Mouse (Mus musculus): ENCODE measurements at regions not wholly inside any gene's neighbourhood (a gene's known extent, or its start where the extent isn't known, plus 50 kb on each side); places are given as distances from the start of the nearest gene placed in this dataset.
A peak's percentile ranks its signal among the peaks of the same experiment; 100 is the strongest.

DNA sequence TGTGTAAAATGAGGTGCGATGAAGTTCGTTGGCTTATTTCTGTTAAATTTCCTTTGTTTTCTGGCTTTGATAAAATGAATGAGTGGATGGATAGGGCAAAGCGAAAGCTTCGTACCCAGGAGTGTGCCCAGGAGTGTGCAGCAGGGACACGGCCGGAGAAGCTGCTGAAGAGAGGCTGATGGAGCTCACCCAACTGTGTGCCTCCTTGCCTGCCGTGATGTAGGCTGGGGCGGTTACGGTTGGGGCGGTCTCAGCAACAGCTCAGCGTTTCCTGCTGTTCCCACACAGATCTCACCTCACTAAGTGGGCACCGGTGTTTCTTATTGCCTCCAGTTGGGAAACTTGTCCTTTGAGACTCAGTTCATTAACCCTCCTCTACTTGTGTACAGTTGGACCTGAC, 208.2 kb upstream of the Ttc29 start:
- no peak for DNase-seq (ENCODE audit: low spot score in 2 of 2)

- DNase-seq (ENCODE audit: low spot score in 2 of 2) = no peak
These were observed 200.0 kb upstream of the Ttc29 start for GRCm38 (mm10) chr8:78013101-78013500.

GRCm38 (mm10) chr8:78018430-78019180, 194.5 kb upstream of the Ttc29 start:
- DNase-seq (ENCODE audit: low spot score in 2 of 2) = no peak

- DNase-seq (ENCODE audit: low spot score in 2 of 2) = no peak
These were observed 191.6 kb upstream of the Ttc29 start for GRCm38 (mm10) chr8:78021473-78021872.

- DNase-seq (ENCODE audit: low spot score in 2 of 2) = no peak
These were observed 190.1 kb upstream of the Ttc29 start for GRCm38 (mm10) chr8:78022986-78023385.

GRCm38 (mm10) chr8:78023467-78023866, 189.6 kb upstream of the Ttc29 start:
- DNase-seq (ENCODE audit: low spot score in 2 of 2) = no peak

DNA sequence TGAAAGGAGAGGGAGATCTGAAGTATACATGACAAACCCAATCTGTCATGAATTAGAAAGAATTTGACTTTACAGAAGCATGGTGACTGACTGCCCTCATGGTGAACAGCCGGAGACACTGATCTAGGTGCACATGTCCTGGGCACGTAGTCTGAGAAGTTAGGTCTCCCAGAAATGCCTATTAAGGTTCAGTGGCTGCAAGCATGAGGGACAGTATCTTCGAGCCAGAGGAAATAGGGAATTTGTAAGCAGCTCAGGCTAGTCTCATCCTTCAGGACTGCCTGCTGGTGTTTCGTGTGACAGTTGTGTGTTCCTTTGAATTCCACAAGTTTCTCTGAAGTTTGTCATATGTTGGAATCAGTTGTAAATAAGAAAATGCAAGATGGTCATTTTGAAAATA, 189.2 kb upstream of the Ttc29 start:
- no peak for DNase-seq (ENCODE audit: low spot score in 2 of 2)

- DNase-seq (ENCODE audit: low spot score in 2 of 2) = no peak
These were observed 188.1 kb upstream of the Ttc29 start for GRCm38 (mm10) chr8:78024964-78025363.

DNA sequence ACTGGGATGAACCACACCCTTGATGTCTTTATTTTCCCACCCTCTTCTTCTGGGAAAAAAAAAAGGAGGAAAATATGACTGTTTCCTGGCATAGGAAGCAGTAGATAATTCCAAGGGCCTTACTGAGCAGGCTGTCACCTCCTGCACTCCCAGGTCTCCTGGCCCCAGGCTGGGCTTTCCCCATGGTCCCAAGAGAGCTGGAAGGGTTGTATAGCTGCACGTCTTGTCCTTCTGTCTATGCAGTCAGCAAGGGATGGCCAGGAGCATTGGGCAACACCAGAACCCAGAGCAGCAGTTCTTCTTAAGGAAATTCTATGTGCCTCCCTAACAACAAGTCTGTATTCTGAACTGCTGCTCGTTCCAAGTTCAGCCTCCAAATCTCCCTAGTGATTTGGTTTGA, 185.7 kb upstream of the Ttc29 start:
- DNase-seq (ENCODE audit: low spot score in 2 of 2) = no peak

DNA sequence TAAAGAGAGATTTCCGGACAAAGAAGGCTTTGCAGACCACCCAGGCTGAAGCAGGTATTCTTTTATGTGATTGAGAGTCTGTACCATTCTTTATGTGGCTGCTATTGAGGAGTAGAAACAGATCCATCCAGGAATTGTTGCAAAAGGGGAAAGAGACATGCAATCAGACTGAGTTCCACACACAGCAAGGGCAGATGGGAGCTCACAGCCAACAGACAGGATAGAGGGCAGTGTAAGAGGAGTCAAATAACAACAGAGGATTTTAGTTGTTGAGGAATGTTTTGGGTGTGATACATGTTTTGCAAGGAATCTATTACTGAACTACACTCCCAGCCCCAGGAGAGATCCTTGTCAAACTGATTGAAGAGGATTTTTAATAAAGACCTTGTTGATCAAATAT, 184.2 kb upstream of the Ttc29 start:
- no peak for DNase-seq (ENCODE audit: low spot score in 2 of 2)

- no peak for DNase-seq (ENCODE audit: low spot score in 2 of 2)
These were observed 181.3 kb upstream of the Ttc29 start for GRCm38 (mm10) chr8:78031811-78032210.

DNA sequence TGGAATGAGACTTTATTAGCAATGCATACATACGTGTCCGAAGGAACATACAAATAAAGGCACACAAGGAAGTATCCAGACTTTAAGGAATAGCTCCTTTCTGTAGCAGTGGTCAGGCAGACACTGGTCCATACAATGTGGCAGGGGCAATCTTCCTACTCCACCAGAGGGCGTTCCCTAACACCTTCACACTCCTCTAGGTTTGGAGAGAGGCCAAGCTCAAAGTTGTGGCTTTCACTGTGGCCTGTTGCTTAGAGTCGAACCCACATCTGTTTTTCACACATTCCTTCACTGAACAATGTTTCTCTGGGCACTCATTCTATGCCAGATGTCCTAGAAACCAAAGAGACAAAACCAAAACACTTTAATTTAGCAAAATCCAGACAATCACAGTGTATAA, 178.4 kb upstream of the Ttc29 start:
- DNase-seq (ENCODE audit: low spot score in 2 of 2) = no peak

GRCm38 (mm10) chr8:78037218-78037617, 175.9 kb upstream of the Ttc29 start:
- DNase-seq (ENCODE audit: low spot score in 2 of 2) = no peak

DNA sequence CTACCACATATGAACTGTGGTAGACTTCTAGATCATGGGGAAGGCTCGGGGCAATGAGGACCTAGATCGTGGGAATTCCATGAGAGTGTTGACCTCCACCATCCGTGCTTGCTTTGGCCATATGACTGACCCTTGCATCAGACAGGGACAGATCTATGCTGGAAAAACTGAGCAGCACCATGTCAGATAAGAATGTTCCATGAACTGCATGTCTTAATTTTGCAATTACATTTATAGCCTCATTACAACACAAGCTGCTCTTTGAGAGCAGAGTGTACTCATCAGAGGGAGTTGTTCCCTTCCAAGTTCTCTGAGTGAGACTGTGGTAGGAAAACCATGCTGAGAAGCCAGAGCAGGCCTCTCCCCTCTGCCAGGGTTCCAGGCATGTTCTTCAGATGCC, 166.4 kb upstream of the Ttc29 start:
- DNase-seq (ENCODE audit: low spot score in 2 of 2) = no peak

- no peak for DNase-seq (ENCODE audit: low spot score in 2 of 2)
These were observed 162.3 kb upstream of the Ttc29 start for GRCm38 (mm10) chr8:78050768-78051167.

DNA sequence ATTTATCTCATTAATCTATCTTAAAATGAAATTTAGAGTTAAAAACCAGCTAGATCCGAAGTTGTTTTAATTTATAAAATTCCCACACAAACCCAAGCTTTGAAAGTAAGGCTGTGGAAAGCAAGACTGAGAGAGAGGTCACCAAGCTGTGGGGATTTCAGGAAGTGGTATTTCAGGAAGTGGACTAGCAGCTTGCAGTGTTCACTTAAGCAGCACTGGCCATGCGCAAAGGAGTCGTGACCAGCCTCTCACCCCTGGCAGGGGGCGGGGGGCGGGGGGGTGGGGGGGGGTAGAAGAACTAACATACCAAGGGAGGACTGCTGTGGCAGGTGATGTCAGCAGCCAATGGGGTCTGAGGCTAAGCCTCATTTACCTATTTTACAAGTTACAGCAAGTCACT, 158.7 kb upstream of the Ttc29 start:
- no peak for DNase-seq (ENCODE audit: low spot score in 2 of 2)

DNA sequence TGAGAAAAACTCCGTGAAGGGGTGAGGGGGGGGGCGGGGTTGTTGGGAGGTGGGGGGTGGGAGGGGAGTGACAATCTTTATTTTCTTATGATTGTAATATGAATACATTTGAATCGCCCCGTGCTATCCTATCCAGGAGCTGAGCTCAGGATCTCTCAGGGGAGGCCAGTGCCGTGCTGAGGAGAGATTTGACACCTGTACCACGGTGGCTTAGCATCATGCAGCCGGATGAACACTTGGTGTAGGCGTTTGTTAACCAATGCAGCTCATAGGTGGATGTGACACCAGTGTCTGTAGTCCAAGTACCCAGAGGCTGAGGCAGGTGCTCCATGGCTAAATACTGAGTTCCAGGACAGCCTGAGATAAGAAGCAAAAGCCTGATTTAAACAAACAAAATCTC, 158.2 kb upstream of the Ttc29 start:
- no peak for DNase-seq (ENCODE audit: low spot score in 2 of 2)

GRCm38 (mm10) chr8:78055531-78055930, 157.6 kb upstream of the Ttc29 start:
- DNase-seq (ENCODE audit: low spot score in 2 of 2) = no peak

- no peak for DNase-seq (ENCODE audit: low spot score in 2 of 2)
These were observed 155.7 kb upstream of the Ttc29 start for GRCm38 (mm10) chr8:78057357-78057756.

DNA sequence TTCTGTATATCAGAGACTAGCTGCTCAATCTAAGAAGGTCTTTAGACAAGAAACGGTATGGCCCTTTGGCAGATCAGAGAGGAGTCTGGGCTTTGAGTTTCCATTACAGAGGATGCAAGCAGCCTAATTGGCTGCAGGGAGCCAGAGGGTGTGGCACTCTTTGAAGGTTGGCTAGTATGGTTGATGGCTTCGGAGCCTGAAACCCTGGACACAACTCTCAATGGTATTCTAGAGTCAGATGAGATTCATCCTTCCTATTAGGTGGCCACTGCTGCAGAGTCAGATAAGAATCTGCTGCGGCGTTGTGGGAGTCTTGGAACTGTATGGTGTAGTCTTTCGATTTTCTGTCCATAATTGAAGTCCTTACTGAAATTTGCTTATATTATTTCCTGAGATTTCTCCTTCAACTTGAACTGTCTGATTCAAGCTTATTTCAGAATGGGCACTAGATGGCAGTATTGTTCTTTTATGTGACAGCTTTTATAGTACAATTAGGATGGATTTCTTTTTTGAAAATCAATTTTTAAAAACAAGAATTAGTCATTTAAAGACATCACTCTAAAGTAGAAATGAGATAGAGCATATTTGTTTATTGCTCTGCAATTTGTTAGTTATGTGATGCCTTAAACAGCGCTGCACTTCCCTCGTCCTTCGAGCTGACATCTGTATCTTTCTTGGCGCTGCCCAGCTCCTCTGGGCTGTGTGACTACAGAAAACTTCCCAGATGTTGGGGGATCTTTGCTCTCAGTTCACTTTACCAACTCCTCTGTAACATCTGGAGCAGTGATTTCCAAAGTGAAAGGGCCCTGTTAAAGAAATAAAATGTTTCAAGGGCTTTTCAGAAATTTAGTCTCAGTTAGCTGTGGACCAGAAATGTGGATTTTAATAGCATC, 151.0 kb upstream of the Ttc29 start:
- no peak for DNase-seq (ENCODE audit: low spot score in 2 of 2)

DNA sequence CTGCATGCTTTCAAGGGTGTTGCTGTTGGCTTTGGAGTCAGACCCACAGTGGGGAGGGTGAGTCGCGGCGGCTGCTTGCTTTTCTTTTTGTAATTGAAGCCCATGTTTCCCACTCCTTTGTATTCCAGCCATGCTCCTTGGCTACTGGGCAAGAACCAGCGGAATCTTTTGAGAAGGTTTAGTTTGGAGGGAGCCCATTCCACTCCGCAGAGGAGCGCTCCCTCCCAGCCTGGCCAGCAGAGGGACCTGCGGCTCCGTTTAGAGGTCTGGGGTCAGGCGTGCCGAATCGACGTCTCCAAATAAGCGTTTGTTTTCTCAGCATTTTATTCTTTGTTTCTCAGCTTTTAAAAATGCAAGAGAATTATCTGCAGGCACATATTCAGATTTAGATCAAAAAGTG, 149.6 kb upstream of the Ttc29 start:
- peak; percentile 33 to 35 for DNase-seq (ENCODE audit: low spot score in 2 of 2)

DNA sequence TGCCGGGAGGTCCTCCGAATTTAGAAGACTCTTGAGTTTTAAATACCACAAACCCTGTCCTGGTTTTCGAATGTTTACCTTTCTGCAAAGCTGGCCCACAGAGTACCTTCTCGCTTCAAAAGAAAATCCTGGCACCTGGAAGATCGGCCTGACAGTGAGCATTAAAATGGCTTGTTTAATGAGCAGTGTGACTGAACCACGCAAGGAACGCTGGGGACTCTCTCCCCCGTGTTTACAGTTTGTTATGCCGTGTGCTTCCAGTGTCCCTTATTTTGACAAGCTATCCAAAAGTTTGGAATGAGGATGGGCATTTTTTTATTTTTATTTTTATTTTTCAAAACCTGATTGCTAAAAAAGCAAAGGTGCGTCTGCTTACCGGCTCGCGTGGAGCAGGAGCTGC, 148.9 kb upstream of the Ttc29 start:
- no peak for DNase-seq (ENCODE audit: low spot score in 2 of 2)

GRCm38 (mm10) chr8:78065890-78066493, 147.1 kb upstream of the Ttc29 start:
- no peak for DNase-seq (ENCODE audit: low spot score in 2 of 2)

Measured in urinary bladder, postnatal 36 days (tissue).